Mouse (Mus musculus) forebrain, embryonic 14.5 days (tissue): Measurements from ENCODE around the gene Rhbdd3. TPM values are rescaled to one million over a fixed set of nuclear protein-coding genes. Genes with fewer than 3 reads are reported as not detected.

ENCODE experiments used
- ATAC-seq: fragments of 200-750 bp; cut with Nextera tagmentation; 2 replicates; pipeline ENCODE4 v1.8.0; 2017; ENCODE audit warnings: mild to moderate bottlenecking, moderate library complexity
- DNase-seq: peaks from one replicate; pipeline ENCODE4 v3.0.0-alpha.2; 2015; ENCODE audit warnings: low spot score
- H3K27ac ChIP-seq: fragments of 300-500 bp; sonication (generic); 2 replicates; pipeline ENCODE4 v1.5.1; 2014; ENCODE audit warnings: low read depth, mild to moderate bottlenecking, control low read depth, low read length, moderate library complexity
- H3K27me3 ChIP-seq: fragments of 300-500 bp; sonication (generic); replicated peaks from 2 replicates; pipeline ENCODE4 v1.6.1; 2014; ENCODE audit warnings: low read length, control low read depth, mixed read lengths; ENCODE audit not compliant: control insufficient read depth, insufficient read depth
- H3K36me3 ChIP-seq: fragments of 300-500 bp; sonication (generic); 2 replicates; pipeline ENCODE4 v1.6.1; 2014; ENCODE audit warnings: low read length, control low read depth; ENCODE audit not compliant: control insufficient read depth, insufficient read depth
- H3K4me1 ChIP-seq: fragments of 300-500 bp; sonication (generic); 2 replicates; pipeline ENCODE4 v1.6.1; 2014; ENCODE audit warnings: antibody characterized with exemption, low read length, control low read depth; ENCODE audit not compliant: control insufficient read depth, insufficient read depth
- H3K4me2 ChIP-seq: fragments of 300-500 bp; sonication (generic); 2 replicates; pipeline ENCODE4 v1.6.1; 2014; ENCODE audit warnings: mild to moderate bottlenecking, control low read depth, low read length
- H3K4me3 ChIP-seq: fragments of 300-500 bp; sonication (generic); 2 replicates; pipeline ENCODE4 v1.5.1; 2014; ENCODE audit warnings: low read depth, low read length, control low read depth
- H3K9ac ChIP-seq: fragments of 300-500 bp; sonication (generic); 2 replicates; pipeline ENCODE4 v1.6.1; 2014; ENCODE audit warnings: mild to moderate bottlenecking, low read length, control low read depth, moderate library complexity
- H3K9me3 ChIP-seq: fragments of 300-500 bp; sonication (generic); replicated peaks from 2 replicates; pipeline ENCODE4 v1.6.1; 2016; ENCODE audit warnings: low read length, control low read depth, mixed read lengths; ENCODE audit not compliant: control insufficient read depth
- WGBS: fragments of 180-500 bp; shearing (Covaris S2); extraction: QIAGEN DNeasy Blood & Tissue Kit; methylation state at CpG from one replicate; pipeline ENCODE4 v1.1.7; 2014; 5-methylcytosine and 5-hydroxymethylcytosine counted together
- polyA plus RNA-seq: library from polyadenylated mRNA; unstranded; fragments of >200 nt; fragmentation: Nextera tagmentation; extraction: Ambion mirVana; gene quantifications from 2 replicates; pipeline ENCODE4 v1.2.1, GENCODE M21; 2014

Gene Rhbdd3
- polyA plus RNA-seq, result 28.9 and 31.8 TPM in 2 replicates

- H3K9me3 ChIP-seq, result no peaks in the 10 kb centered on the region
- H3K27me3 ChIP-seq, result no peaks in the 10 kb centered on the region
- DNase-seq (peak; percentile 97), ATAC-seq (peak; percentile 91)
- H3K36me3 ChIP-seq, result 0 out of 2 replicates have a peak, but pooled peaks cover 4% of the 10 kb centered on the region
- H3K4me2 ChIP-seq, result peak within 1 kb of the TSS; percentile 85
- peak within 1 kb of the TSS; percentile 89 for H3K9ac ChIP-seq
- peak within 1 kb of the TSS; percentile 97 for H3K27ac ChIP-seq
- H3K4me1 ChIP-seq, result peaks cover 24% of the 10 kb centered on the region
- WGBS, result under 1% methylated on average over 91 of the region's 92 CpGs
- peak within 1 kb of the TSS; percentile 88 for H3K4me3 ChIP-seq
Measured at GRCm38 (mm10) chr11:5098736-5099542, at the start of gene Rhbdd3, which contains the start of gene Ewsr1. Rhbdd3 (plus strand) TSS chr11:5098926. Ewsr1 (minus strand) TSS chr11:5099266.

- no peak overlapping the region for H3K9ac ChIP-seq
- ATAC-seq (no peak), DNase-seq (no peak)
- H3K4me3 ChIP-seq, result no peak overlapping the region
- no peaks in the 10 kb centered on the region for H3K36me3 ChIP-seq
- no peak overlapping the region for H3K4me2 ChIP-seq
- H3K27ac ChIP-seq, result no peak overlapping the region
- no peaks in the 10 kb centered on the region for H3K9me3 ChIP-seq
- WGBS, result 78% methylated on average over 10 of the region's 10 CpGs
- H3K27me3 ChIP-seq, result peaks cover 6% of the 10 kb centered on the region
- H3K4me1 ChIP-seq, result peaks cover 4% of the 10 kb centered on the region; the same call in 1 of the 2 replicates
Measured at GRCm38 (mm10) chr11:5051629-5052028, 47.1 kb upstream of the Rhbdd3 start.

- Histone ChIP-seq H3K9me3 (no peaks in the 10 kb centered on the region), H3K4me3 (no peak overlapping the region), H3K9ac (no peak overlapping the region), H3K4me1 (peaks cover 5% of the 10 kb centered on the region; the same call in 1 of the 2 replicates), H3K4me2 (no peak overlapping the region), H3K27me3 (peaks cover 13% of the 10 kb centered on the region), H3K27ac (no peak overlapping the region), H3K36me3 (no peaks in the 10 kb centered on the region)
- ATAC-seq (no peak), DNase-seq (no peak)
- 77% methylated on average over 10 of the region's 10 CpGs for WGBS
Measured at GRCm38 (mm10) chr11:5052200-5052854, 46.4 kb upstream of the Rhbdd3 start.

GRCm38 (mm10) chr11:5054151-5054550 is 44.6 kb upstream of the Rhbdd3 start:
- Histone ChIP-seq H3K9ac (no peak overlapping the region), H3K36me3 (no peaks in the 10 kb centered on the region), H3K27ac (no peak overlapping the region), H3K4me3 (no peak overlapping the region), H3K27me3 (peaks cover 26% of the 10 kb centered on the region), H3K9me3 (no peaks in the 10 kb centered on the region), H3K4me1 (peaks cover 5% of the 10 kb centered on the region), H3K4me2 (no peak overlapping the region)
- DNase-seq, result no peak
- ATAC-seq, result no peak
- WGBS, result 93% methylated on average over 14 of the region's 14 CpGs

GRCm38 (mm10) chr11:5054874-5055273 is 43.9 kb upstream of the Rhbdd3 start:
- ATAC-seq (no peak), DNase-seq (no peak)
- 69% methylated on average over 6 of the region's 6 CpGs for WGBS
- no peak overlapping the region for H3K27ac ChIP-seq
- no peaks in the 10 kb centered on the region for H3K36me3 ChIP-seq
- H3K9ac ChIP-seq, result no peak overlapping the region
- H3K9me3 ChIP-seq, result no peaks in the 10 kb centered on the region
- H3K4me2 ChIP-seq, result no peak overlapping the region
- H3K4me3 ChIP-seq, result no peak overlapping the region
- peaks cover 5% of the 10 kb centered on the region for H3K4me1 ChIP-seq
- peaks cover 34% of the 10 kb centered on the region for H3K27me3 ChIP-seq

GRCm38 (mm10) chr11:5055945-5056938 is 42.5 kb upstream of the Rhbdd3 start:
- peak; percentile 61 for DNase-seq
- Histone ChIP-seq H3K27me3 (peaks cover 47% of the 10 kb centered on the region), H3K4me3 (no peak overlapping the region), H3K27ac (no peak overlapping the region), H3K4me1 (peaks cover 5% of the 10 kb centered on the region), H3K4me2 (no peak overlapping the region), H3K36me3 (no peaks in the 10 kb centered on the region; the same call in 1 of the 2 replicates), H3K9ac (no peak overlapping the region), H3K9me3 (no peaks in the 10 kb centered on the region)
- ATAC-seq, result no peak
- 20% methylated on average over 23 of the region's 23 CpGs for WGBS

GRCm38 (mm10) chr11:5057064-5057463 is 41.7 kb upstream of the Rhbdd3 start:
- 44% methylated on average over 8 of the region's 8 CpGs for WGBS
- H3K4me1 ChIP-seq, result peaks cover 13% of the 10 kb centered on the region
- H3K4me3 ChIP-seq, result no peak overlapping the region
- H3K36me3 ChIP-seq, result no peaks in the 10 kb centered on the region; the same call in 1 of the 2 replicates
- H3K9me3 ChIP-seq, result no peaks in the 10 kb centered on the region
- ATAC-seq, result no peak
- no peak overlapping the region for H3K4me2 ChIP-seq
- DNase-seq, result no peak
- peaks cover 55% of the 10 kb centered on the region for H3K27me3 ChIP-seq
- H3K27ac ChIP-seq, result no peak overlapping the region
- H3K9ac ChIP-seq, result no peak overlapping the region

- H3K4me3 ChIP-seq, result peak overlapping the region; percentile 41
- peaks cover 58% of the 10 kb centered on the region for H3K27me3 ChIP-seq
- H3K36me3 ChIP-seq, result no peaks in the 10 kb centered on the region; the same call in 1 of the 2 replicates
- no peak overlapping the region for H3K27ac ChIP-seq
- ATAC-seq (no peak), DNase-seq (no peak)
- peak overlapping the region; percentile 60 for H3K9ac ChIP-seq
- WGBS, result 14% methylated on average over 8 of the region's 8 CpGs
- peaks cover 17% of the 10 kb centered on the region for H3K4me1 ChIP-seq
- H3K4me2 ChIP-seq, result peak overlapping the region; percentile 79
- no peaks in the 10 kb centered on the region for H3K9me3 ChIP-seq
Measured at GRCm38 (mm10) chr11:5057541-5057855, 41.2 kb upstream of the Rhbdd3 start.
